Mouse (Mus musculus) gastrocnemius, adult 8-10 months (tissue): ENCODE data around the gene Fbxl22. TPM values are rescaled to one million over a fixed set of nuclear protein-coding genes. Genes with fewer than 3 reads are reported as not detected.

ENCODE experiments used
- DNase-seq, 2 experiments: peaks; one replicate each; pipeline ENCODE4 v3.0.0; 2022; ENCODE audit warnings: low spot score in 2 of 2
- total RNA-seq, 4 experiments: library from RNA; stranded (reverse); gene quantifications; 2 replicates each; pipeline ENCODE4 v1.2.4; 2022

The Fbxl22 gene
- total RNA-seq, 4 experiments from 2014 or later: 1.7 to 2.6 (median 2.5) TPM

GRCm38 (mm10) chr9:66507684-66508083 lies 6.7 kb downstream of the Fbxl22 start:
- no peak for DNase-seq

GRCm38 (mm10) chr9:66506424-66506823 lies 8.0 kb downstream of the Fbxl22 start:
- DNase-seq: no peak

GRCm38 (mm10) chr9:66506011-66506410 lies 8.4 kb downstream of the Fbxl22 start:
- no peak for DNase-seq

- DNase-seq: no peak
These were observed 9.1 kb downstream of the Fbxl22 start for GRCm38 (mm10) chr9:66505141-66505917.

- DNase-seq: no peak
These were observed 9.9 kb downstream of the Fbxl22 start for GRCm38 (mm10) chr9:66504518-66504917.

- no peak for DNase-seq
These were observed 10.4 kb downstream of the Fbxl22 start for GRCm38 (mm10) chr9:66503879-66504411.

GRCm38 (mm10) chr9:66501248-66501647 lies 13.1 kb downstream of the Fbxl22 start:
- DNase-seq: no peak

GRCm38 (mm10) chr9:66493992-66494391 lies 20.4 kb downstream of the Fbxl22 start:
- DNase-seq: no peak

- DNase-seq: no peak
These were observed 22.0 kb downstream of the Fbxl22 start for GRCm38 (mm10) chr9:66492361-66492760.

- no peak for DNase-seq
These were observed 25.6 kb downstream of the Fbxl22 start for GRCm38 (mm10) chr9:66488786-66489185.

- no peak for DNase-seq
These were observed 31.0 kb downstream of the Fbxl22 start for GRCm38 (mm10) chr9:66483429-66483828.

GRCm38 (mm10) chr9:66477785-66478184 lies 36.6 kb downstream of the Fbxl22 start:
- DNase-seq: no peak

- DNase-seq: no peak
These were observed 49.3 kb downstream of the Fbxl22 start for GRCm38 (mm10) chr9:66465087-66465486.

Other genes with a start within 250 kb of the Fbxl22 start
- 10 to 100 TPM; 31.0 to 42.2 (median 34.1) TPM for gene Herc1, start 164.1 kb downstream of the Fbxl22 start, total RNA-seq
- gene Usp3, start 78.5 kb upstream of the Fbxl22 start, total RNA-seq: 10 to 100 TPM; 11.4 to 20.8 (median 13.5) TPM
- gene Car12, start 199.1 kb upstream of the Fbxl22 start, total RNA-seq: under 1 TPM in 2 of 4 experiments, not detected in 2; 0.10 to 0.31 TPM